Mouse (Mus musculus): ENCODE measurements around the gene Slc6a20b.
A peak's percentile ranks its signal among the peaks of the same experiment; 100 is the strongest.
"Not testable (repeated sequence)": the region's sequence is repeated elsewhere in the genome, so short reads cannot be mapped to it uniquely, and the experiment has no call there.

Gene Slc6a20b

DNA sequence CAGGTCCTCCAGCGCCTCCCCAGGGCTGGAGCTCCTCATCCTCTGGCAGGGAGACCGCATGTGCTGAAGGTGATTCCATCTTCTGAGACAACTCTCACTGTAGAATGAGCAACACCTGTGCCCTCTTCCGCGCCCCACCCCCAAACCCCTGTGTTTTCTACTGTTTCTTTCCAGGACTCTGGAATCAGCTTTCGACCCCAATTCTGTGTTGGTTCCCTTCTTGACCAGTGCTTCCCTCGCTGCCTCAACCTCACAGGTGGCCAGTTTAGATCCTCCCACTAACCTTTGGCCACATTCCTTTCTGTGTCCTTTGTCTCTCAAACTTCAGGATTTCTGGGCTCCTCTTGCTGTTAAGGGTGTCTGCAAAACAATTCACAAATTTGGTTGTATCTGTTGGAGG lies at the start of gene Slc6a20b:
Slc6a20b (minus strand) TSS at position 285 of the 400 bp plus-strand sequence.
- no peak for DNase-seq

- DNase-seq, result no peak
Measured at GRCm38 (mm10) chr9:123679198-123679597, 46.8 kb upstream of the Slc6a20b start.

GRCm38 (mm10) chr9:123678327-123679105 lies 46.2 kb upstream of the Slc6a20b start, which contains the start of the genes Ccr9 and Slc6a20a:
Ccr9 (plus strand) TSS chr9:123678439.
Slc6a20a (minus strand) TSS chr9:123678885.
- DNase-seq, result no peak

- DNase-seq, result no peak
Measured at GRCm38 (mm10) chr9:123665645-123666044, 33.3 kb upstream of the Slc6a20b start.

- not testable (repeated sequence) for DNase-seq
Measured at GRCm38 (mm10) chr9:123659986-123660676, 27.8 kb upstream of the Slc6a20b start.

DNA sequence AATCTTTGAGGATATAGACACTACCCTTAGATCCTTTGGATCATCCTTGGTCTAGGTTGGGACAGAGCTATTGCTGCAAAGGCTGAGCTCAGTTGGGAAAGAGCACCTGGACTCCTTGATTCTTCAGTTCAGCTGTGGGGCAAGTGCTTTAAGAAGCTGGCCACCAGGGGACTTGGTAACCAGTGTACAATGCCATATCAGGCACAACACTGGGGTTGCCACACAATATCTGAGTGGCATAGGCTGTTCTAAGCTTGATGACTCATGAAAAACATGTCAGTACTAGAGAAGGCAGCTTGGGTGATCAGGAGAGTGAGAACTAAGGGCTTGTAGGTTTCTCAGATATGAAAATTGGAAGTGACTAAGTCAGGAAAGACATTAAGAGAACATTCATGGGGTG lies 26.6 kb upstream of the Slc6a20b start:
- DNase-seq, result no peak

GRCm38 (mm10) chr9:123657457-123657856 lies 25.1 kb upstream of the Slc6a20b start:
- DNase-seq, result no peak

DNA sequence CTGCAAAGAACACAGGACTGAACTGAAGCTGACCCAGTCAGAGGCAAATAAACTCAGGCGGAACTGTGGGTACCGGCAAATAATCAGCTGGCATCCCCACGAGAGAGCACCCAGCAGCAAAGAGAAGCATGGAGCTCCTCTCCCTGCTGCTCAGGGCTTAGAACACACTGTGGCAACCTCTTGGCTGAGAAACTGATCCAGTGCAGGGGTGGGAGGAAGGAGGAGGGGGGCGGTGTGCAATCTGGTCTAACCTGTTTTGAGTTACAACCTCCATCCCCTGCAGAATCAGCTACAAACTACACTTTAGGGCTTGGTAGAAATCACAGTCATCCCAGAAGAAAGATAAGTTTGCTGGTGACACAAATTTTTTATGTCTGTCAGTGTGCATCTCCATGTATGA lies 19.0 kb upstream of the Slc6a20b start:
- no peak for DNase-seq

DNA sequence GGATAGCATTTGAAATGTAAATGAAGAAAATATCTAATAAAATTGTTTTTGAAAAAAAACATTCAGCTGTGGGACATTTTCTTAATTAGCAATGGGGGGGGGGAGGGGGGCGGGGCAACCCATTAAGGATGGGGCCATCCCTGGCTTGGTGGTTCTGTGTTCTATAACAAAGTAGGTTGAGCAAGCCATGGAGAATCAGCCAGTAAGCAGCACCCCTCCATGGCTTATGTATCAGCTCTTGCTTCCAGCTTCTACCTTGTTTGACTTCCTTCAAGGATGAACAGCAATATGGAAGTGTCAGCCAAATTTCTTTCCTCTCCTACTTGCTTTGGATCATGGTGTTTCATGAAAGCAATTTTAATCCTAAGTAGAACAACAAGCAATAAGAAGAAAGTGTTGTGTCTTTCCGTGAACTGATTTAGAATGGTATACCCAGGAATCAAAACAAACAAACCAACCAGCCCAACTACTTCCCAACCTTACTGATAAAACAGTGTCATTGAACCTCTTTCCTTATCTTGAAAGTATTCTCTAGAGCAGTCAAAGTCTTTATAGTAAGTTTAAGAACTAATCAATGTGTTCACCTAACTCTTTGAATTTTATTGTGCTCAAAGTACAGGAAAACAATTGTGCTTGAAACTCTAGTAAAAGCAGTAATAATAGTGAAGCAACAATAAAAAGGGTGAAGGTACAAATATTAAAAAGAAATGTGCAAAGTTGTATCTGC lies 17.6 kb upstream of the Slc6a20b start:
- no peak for DNase-seq

GRCm38 (mm10) chr9:123640106-123640505 lies 7.7 kb upstream of the Slc6a20b start:
- DNase-seq, result no peak

GRCm38 (mm10) chr9:123638668-123639089 lies 6.3 kb upstream of the Slc6a20b start:
- peak; percentile 16 for DNase-seq

GRCm38 (mm10) chr9:123638231-123638630 lies 5.9 kb upstream of the Slc6a20b start:
- DNase-seq, result no peak

DNA sequence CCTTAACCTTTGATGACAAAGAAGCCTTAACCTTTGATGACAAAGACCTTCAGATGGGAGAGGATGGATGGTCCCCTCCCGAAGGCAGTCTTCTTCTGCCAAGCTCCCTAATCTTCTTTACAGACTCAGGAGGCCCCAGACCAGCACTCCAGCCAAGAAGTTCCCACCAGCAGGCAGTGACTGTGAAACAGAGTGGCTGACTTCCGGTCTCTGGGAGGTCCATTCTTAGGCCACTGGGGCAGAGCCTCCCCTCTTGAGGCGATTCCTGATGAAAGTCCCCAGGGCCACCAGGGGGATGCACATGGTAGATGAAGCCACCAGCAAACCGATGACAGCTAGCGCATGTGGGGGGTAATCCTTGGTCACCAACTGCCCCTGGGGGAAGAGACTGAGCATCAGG lies 4.4 kb upstream of the Slc6a20b start:
- DNase-seq, result no peak

GRCm38 (mm10) chr9:123632993-123633392 lies 628 bp upstream of the Slc6a20b start:
- DNase-seq, result no peak

DNA sequence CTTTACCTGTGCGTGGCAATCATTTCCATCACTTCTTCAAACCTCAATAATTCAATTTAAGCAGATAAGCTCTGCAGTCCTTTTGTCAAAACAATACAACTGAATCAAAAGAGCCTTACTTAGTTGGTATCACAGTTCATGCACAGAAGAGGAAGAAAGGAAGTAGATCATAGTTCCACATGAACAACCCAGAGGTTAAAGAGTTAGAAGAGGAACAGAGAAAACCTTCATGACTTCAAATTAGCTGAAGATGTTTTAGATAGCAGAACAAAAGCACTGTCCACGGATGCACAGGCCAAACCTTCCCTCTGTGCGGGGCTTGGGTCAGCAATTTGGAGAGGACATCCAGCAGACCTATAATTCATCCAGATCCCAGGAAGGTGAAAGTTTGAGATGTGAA lies 699 bp downstream of the Slc6a20b start:
- DNase-seq, result no peak

- DNase-seq, result no peak
Measured at GRCm38 (mm10) chr9:123625821-123626220, 6.5 kb downstream of the Slc6a20b start.

- no peak for DNase-seq
Measured at GRCm38 (mm10) chr9:123624741-123625140, 7.6 kb downstream of the Slc6a20b start.

DNA sequence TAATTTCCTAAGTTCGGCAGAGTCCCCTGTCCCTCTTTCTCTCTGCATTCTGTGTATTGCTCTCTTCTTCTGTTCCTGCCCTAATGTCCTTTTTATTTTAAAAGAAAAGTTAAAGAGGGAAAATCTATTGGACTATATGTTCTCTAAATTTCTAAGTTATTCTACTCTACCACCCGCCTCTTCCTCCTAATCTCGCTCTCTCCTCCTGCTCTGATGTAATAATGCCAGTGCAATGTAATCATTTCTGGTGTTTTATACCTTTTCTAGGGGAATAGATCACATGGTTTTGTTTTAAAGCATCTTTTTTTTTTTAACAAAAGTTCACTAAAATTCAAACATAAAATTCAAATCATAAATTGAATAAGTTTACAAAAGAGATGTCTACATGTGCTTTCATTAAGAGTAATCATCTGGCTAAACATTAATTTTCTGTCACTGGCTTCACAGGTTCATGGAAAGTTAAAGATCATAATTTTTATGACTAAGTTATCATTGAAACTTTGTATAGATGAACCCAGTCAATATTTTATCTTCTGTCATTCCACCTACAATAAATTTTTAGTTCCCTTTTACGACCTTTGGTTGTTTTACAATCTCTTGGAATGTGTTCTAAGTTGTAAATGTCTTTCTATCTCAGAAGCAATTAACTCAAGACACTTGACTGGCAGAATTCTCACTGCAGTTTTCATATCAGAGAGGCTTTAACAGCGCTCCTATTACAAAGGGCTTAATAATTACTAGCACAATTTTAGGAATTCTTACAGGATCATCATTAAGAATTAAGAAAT lies 11.9 kb downstream of the Slc6a20b start:
- no peak for DNase-seq

GRCm38 (mm10) chr9:123601529-123601928 lies 30.8 kb downstream of the Slc6a20b start:
- DNase-seq, result no peak

DNA sequence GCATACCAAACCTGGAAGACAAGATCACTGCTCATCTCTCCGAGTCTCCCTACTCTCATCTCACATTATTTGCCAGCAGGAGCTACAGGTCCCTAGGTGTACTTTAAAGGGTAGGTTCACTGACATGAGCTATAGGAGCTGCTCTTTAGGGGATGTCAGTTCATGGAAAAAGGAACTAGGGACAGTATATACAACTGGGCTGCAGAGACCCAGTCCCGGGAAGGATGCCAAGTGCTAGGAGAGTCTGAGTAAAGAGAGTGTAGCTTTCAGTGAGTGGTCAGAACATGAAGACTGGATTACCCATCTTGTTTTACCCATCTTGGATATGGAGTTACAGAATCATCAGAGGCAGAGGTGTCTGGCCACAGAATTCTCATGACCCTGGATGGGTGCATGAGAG lies 35.0 kb downstream of the Slc6a20b start:
- DNase-seq, result no peak

GRCm38 (mm10) chr9:123596910-123597309 lies 35.5 kb downstream of the Slc6a20b start:
- DNase-seq, result no peak

- DNase-seq, result no peak
Measured at GRCm38 (mm10) chr9:123595194-123595593, 37.2 kb downstream of the Slc6a20b start.
